Mouse (Mus musculus) liver, embryonic 11.5 days (tissue): Measurements from ENCODE around the gene Sparc. TPM values are rescaled to one million over a fixed set of nuclear protein-coding genes. Genes with fewer than 3 reads are reported as not detected.
A peak's percentile ranks its signal among the peaks of the same experiment; 100 is the strongest.

ENCODE experiments used
- ATAC-seq: fragments of 200-750 bp; cut with Nextera tagmentation; replicated peaks from 2 replicates; pipeline ENCODE4 v1.8.0; 2017; ENCODE audit warnings: moderate number of reproducible peaks, mild to moderate bottlenecking, moderate TSS enrichment, moderate library complexity; ENCODE audit not compliant: low FRiP score
- DNase-seq: peaks from one replicate; pipeline ENCODE4 v3.0.0-alpha.2; 2017; ENCODE audit warnings: low spot score
- H3K27ac ChIP-seq: fragments of 300-500 bp; sonication (generic); 2 replicates; pipeline ENCODE4 v1.5.1; 2014; ENCODE audit warnings: mild to moderate bottlenecking, low read depth, low read length, control low read depth
- H3K27me3 ChIP-seq: fragments of 300-500 bp; sonication (generic); replicated peaks from 2 replicates; pipeline ENCODE4 v1.6.1; 2014; ENCODE audit warnings: low read length, mixed read lengths; ENCODE audit not compliant: control insufficient read depth, insufficient read depth
- H3K36me3 ChIP-seq: fragments of 300-500 bp; sonication (generic); 2 replicates; pipeline ENCODE4 v1.6.1; 2014; ENCODE audit warnings: mild to moderate bottlenecking, low read length, moderate library complexity, mixed read lengths; ENCODE audit not compliant: control insufficient read depth, insufficient read depth
- H3K4me1 ChIP-seq: fragments of 300-500 bp; sonication (generic); replicated peaks from 2 replicates; pipeline ENCODE4 v1.6.1; 2014; ENCODE audit warnings: low read length, mixed read lengths; ENCODE audit not compliant: control insufficient read depth, insufficient read depth
- H3K4me2 ChIP-seq: fragments of 300-500 bp; sonication (generic); 2 replicates; pipeline ENCODE4 v1.6.1; 2014; ENCODE audit warnings: mild to moderate bottlenecking, control low read depth, moderate library complexity
- H3K4me3 ChIP-seq: fragments of 300-500 bp; sonication (generic); 2 replicates; pipeline ENCODE4 v1.5.1; 2014; ENCODE audit warnings: low read depth, low read length, control low read depth
- H3K9ac ChIP-seq: fragments of 300-500 bp; sonication (generic); 2 replicates; pipeline ENCODE4 v1.6.1; 2014; ENCODE audit warnings: low read depth, low read length, control low read depth
- H3K9me3 ChIP-seq: fragments of 300-500 bp; sonication (generic); 2 replicates; pipeline ENCODE4 v1.6.1; 2016; ENCODE audit warnings: low read length, inconsistent platforms, mixed read lengths; ENCODE audit not compliant: control insufficient read depth
- WGBS: fragments of 180-500 bp; shearing (Covaris S2); extraction: QIAGEN DNeasy Blood & Tissue Kit; methylation state at CpG from one replicate; pipeline ENCODE4 v1.1.7; 2014; 5-methylcytosine and 5-hydroxymethylcytosine counted together
- polyA plus RNA-seq: library from polyadenylated mRNA; unstranded; fragments of >200 nt; fragmentation: Nextera tagmentation; extraction: Ambion mirVana; gene quantifications from 2 replicates; pipeline ENCODE4 v1.2.1, GENCODE M21; 2014

Gene Sparc
- polyA plus RNA-seq, 1 experiment from 2014 or later, result 334 TPM

DNA sequence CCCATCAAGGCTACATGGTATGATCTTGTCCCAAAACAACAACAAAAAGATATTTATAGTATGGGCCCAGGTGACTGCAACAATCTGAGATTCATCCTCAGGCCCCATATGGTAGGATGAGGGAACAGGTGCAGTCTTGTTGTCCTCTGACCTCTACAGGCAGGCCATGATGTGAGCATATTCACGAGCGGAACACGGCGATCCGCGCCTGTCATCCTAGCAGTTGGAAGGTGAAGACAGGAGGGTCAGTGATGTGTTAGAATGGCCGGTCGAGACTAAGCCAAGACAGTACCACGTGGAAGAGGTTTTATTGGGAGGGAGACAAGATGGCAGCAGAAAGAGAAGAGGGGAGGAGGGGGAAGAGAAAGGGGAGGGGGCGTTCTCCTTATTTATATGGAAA is 41.7 kb upstream of the Sparc start:
- H3K27ac ChIP-seq, result no peak overlapping the region
- 81% methylated on average over 10 of the region's 10 CpGs for WGBS

DNA sequence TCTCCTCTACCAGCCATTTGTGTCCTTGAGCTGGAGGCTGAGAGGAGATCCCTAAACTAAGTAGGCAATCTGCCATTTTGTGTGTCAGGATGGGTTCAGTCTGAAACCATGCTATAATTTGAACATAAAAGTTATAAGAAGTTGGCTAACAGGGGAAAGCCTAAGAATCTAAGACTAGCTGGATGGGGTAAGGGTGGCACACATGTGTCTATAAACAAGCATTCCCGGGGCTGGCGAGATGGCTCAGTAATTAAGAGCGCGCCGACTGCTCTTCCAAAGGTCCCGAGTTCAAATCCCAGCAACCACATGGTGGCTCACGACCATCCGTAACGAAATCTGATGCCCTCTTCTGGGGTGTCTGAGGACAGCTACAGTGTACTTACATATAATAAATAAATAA is 39.2 kb upstream of the Sparc start:
- Histone ChIP-seq H3K27ac (peak overlapping the region; percentile 87), H3K9me3 (no peaks in the 10 kb centered on the region), H3K9ac (no peak overlapping the region), H3K36me3 (no peaks in the 10 kb centered on the region; the same call in 1 of the 2 replicates), H3K27me3 (no peaks in the 10 kb centered on the region), H3K4me1 (peaks cover 28% of the 10 kb centered on the region), H3K4me2 (no peak overlapping the region), H3K4me3 (no peak overlapping the region)
- WGBS, result 95% methylated on average over 9 of the region's 9 CpGs
- ATAC-seq (no peak), DNase-seq (no peak)

More for the DNA sequence above, 41.7 kb upstream of the Sparc start:
- DNase-seq, result no peak
- Histone ChIP-seq H3K27me3 (no peaks in the 10 kb centered on the region), H3K4me3 (no peak overlapping the region), H3K9ac (no peak overlapping the region), H3K9me3 (no peaks in the 10 kb centered on the region), H3K4me1 (peaks cover 19% of the 10 kb centered on the region), H3K4me2 (no peak overlapping the region), H3K36me3 (no peaks in the 10 kb centered on the region)
- no peak for ATAC-seq

DNA sequence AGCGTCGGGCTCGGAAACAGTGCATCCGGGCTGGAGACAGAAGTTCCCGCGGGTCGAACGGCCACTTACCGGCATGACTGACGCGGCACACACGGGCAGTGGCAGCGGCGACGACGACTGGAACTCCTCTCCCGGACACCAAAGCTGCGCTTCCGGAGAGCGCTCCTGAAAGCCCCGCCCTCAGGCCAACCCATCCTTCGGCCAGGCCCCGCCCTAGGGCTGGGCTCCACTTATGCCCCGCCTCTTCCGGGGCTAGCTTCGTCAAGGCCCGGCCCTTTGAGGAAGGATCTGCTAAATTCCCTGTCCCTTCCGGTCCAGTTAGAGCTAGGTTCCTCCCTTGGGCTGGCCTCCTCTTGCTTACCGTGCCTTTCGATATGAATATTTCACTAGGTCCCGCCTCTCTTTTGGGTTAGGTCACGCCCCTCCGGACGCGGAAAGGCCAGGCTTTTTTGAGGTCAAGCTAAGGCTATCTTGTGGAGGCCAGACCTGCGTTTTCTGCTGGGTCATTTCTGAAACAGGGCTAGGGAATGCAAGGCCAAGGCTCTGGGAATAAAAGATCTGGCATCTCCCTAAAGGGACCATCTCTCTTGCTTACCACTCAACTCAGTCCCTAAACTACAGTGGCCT is 38.1 kb upstream of the Sparc start, which contains the start of gene Atox1:
Gene Atox1 (minus strand): TSS at position 221 of the 627 bp plus-strand sequence.
- H3K9me3 ChIP-seq, result no peaks in the 10 kb centered on the region
- peaks cover 28% of the 10 kb centered on the region for H3K4me1 ChIP-seq
- DNase-seq, result peak; percentile 93
- peak; percentile 98 for ATAC-seq
- peak within 1 kb of the TSS; percentile 87 for H3K27ac ChIP-seq
- peak within 1 kb of the TSS; percentile 75 for H3K9ac ChIP-seq
- WGBS, result under 1% methylated on average over 36 of the region's 36 CpGs
- no peaks in the 10 kb centered on the region for H3K27me3 ChIP-seq
- peak within 1 kb of the TSS; percentile 74 for H3K4me3 ChIP-seq
- H3K36me3 ChIP-seq, result no peaks in the 10 kb centered on the region; the same call in 1 of the 2 replicates
- peak within 1 kb of the TSS; percentile 81 for H3K4me2 ChIP-seq

DNA sequence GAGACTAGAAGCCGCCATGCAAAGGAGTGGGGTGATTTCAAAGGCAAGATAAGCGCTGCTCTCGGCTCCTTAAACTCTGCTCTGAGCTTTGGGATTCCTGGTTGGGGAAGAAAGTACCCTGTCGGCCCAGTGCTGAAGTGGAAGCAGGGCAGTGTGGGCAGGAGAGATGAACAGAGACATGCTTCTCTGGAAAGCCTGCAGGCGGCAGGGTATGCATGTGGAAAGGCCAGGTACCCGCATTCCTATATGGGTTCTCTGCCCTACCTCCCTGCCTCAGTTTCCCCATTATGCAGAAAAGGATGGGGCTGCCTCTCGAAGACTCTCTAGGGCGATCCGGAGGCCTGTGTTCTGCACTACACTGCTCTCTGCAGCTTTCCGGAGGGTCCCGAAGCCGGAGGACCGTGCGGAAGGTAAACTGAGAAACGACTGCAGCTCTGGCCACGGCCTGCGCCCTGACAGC is 37.6 kb upstream of the Sparc start:
- peak overlapping the region; percentile 74 for H3K4me3 ChIP-seq
- H3K36me3 ChIP-seq, result no peaks in the 10 kb centered on the region; the same call in 1 of the 2 replicates
- H3K27ac ChIP-seq, result peak overlapping the region; percentile 57; the same call in 1 of the 2 replicates
- peak overlapping the region; percentile 75 for H3K9ac ChIP-seq
- WGBS, result 2% methylated on average over 17 of the region's 17 CpGs
- H3K4me2 ChIP-seq, result peak overlapping the region; percentile 81
- DNase-seq (no peak), ATAC-seq (peak; percentile 50)
- H3K27me3 ChIP-seq, result no peaks in the 10 kb centered on the region
- H3K4me1 ChIP-seq, result peaks cover 28% of the 10 kb centered on the region
- H3K9me3 ChIP-seq, result no peaks in the 10 kb centered on the region

DNA sequence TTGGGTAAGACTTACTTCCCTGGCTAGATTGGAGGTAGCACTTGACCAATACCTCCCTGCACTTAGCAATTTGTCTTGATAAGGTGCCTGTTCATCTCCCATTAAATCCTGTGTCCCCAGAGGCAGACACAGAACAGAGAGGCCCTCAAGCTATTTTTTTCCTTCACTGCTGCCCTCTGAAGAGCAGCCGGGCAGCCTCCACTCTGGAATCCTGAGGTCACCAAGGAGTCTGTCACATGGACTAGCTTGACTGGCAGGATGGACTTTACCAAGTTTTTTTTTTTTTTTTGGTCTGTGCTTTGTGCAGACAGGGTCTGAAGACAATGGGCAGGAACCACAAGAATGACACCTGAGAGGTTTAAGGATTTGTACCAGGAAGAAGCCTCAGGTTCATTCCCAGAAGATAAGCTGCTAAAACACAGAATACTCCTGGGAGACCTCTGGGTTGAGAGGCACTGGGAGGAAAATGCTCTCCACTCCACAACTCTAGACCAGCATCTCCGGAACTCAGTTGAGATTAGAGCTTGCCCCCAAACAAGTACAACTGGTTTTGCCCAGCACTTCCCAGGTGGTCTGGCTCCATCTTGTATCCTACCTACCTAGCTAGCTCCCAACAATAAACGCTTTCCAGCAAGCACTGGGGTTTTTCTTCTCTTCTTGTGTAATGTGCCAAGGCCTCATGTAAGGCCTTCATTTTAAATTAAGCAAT is 37.0 kb upstream of the Sparc start:
- Histone ChIP-seq H3K4me3 (peak overlapping the region; percentile 74), H3K4me1 (peaks cover 28% of the 10 kb centered on the region), H3K4me2 (peak overlapping the region; percentile 81), H3K36me3 (no peaks in the 10 kb centered on the region; the same call in 1 of the 2 replicates), H3K27ac (peak overlapping the region; percentile 57), H3K9me3 (no peaks in the 10 kb centered on the region), H3K9ac (peak overlapping the region; percentile 75), H3K27me3 (no peaks in the 10 kb centered on the region)
- WGBS, result 25% methylated on average over 3 of the region's 3 CpGs
- ATAC-seq, result no peak
- no peak for DNase-seq

DNA sequence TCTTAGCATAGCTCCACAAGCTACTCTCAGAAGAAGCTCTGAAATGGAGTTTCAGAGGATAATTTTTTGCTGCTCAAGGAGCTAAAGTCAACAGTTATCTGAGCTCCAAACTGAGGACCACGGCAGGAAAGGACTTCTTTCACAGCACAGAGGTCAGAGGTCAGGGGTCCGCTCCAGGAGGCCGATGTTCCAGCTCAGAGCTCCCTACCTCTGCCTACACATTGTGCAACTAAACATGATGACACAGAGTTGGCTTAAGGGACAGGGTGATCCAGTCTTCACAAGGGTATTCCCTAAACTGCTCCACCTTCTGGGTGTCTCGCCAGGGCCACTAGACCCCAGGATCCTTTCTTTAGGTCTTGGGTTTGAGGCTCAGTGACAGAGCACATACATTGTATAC is 35.5 kb upstream of the Sparc start:
- H3K4me1 ChIP-seq, result peaks cover 30% of the 10 kb centered on the region
- ATAC-seq (no peak), DNase-seq (no peak)
- H3K4me2 ChIP-seq, result no peak overlapping the region
- H3K9me3 ChIP-seq, result no peaks in the 10 kb centered on the region
- H3K36me3 ChIP-seq, result no peaks in the 10 kb centered on the region; the same call in 1 of the 2 replicates
- H3K27ac ChIP-seq, result no peak overlapping the region
- H3K27me3 ChIP-seq, result no peaks in the 10 kb centered on the region
- no peak overlapping the region for H3K4me3 ChIP-seq
- no peak overlapping the region for H3K9ac ChIP-seq
- 55% methylated on average over 4 of the region's 4 CpGs for WGBS

DNA sequence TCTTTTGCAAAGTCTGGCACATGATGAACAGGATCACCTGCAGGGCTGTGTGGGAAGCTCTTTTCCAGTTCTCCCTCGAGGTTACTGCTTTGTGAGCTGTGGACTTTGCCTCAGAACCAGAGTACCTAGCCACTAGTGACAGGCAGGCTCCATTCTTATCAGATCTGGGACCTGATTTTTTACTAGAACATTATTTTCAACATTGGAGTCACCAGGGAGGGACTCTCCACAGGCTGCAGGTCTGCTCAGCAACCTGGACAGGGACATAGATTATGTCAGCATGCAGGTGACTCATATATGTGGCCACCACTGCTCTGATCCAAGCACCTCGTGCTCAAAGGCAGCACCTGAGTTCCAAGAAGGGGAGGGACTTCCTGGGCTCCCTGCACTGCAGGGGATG is 32.2 kb upstream of the Sparc start:
- Histone ChIP-seq H3K9ac (no peak overlapping the region), H3K4me3 (no peak overlapping the region), H3K27me3 (no peaks in the 10 kb centered on the region), H3K4me1 (peaks cover 22% of the 10 kb centered on the region), H3K4me2 (no peak overlapping the region), H3K9me3 (no peaks in the 10 kb centered on the region), H3K36me3 (peaks cover 6% of the 10 kb centered on the region; the same call in 1 of the 2 replicates), H3K27ac (no peak overlapping the region)
- ATAC-seq (no peak), DNase-seq (no peak)
- WGBS, result 61% methylated on average over 2 of the region's 2 CpGs

DNA sequence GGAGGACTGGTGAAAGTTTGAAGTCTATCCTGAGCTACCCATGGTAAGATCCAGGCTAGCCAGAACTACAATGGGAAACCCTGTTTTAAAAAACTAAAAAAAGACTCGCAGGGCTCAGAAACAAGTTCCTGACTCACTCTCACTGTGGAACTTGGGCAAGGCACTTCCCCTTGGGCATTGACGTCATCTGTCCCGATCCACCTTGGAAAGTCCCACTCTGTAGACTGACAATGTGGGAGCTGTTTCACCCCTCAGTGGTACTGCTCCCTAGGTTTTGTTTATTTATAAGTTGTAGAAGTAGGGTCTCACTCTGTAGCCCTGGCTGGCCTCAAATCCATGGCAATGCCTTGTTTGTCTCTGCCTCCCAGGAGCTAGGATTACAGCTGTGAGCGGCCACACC is 30.7 kb upstream of the Sparc start:
- H3K9ac ChIP-seq, result no peak overlapping the region
- ATAC-seq, result no peak
- H3K36me3 ChIP-seq, result peaks cover 6% of the 10 kb centered on the region; the same call in 1 of the 2 replicates
- H3K4me1 ChIP-seq, result peaks cover 9% of the 10 kb centered on the region
- no peak overlapping the region for H3K27ac ChIP-seq
- H3K27me3 ChIP-seq, result no peaks in the 10 kb centered on the region
- H3K4me3 ChIP-seq, result no peak overlapping the region
- WGBS, result 80% methylated on average over 4 of the region's 4 CpGs
- no peak overlapping the region for H3K4me2 ChIP-seq
- no peaks in the 10 kb centered on the region for H3K9me3 ChIP-seq
- DNase-seq, result no peak
